Mouse (Mus musculus) spleen, postnatal 14 days (tissue): ENCODE data around the gene Gns.
A peak's percentile ranks its signal among the peaks of the same experiment; 100 is the strongest.

Source experiments
- DNase-seq, 2 experiments: peaks; one replicate each; pipeline ENCODE4 v3.0.0; 2021 to 2022; ENCODE audit warnings: low spot score in 2 of 2

Gene Gns

GRCm38 (mm10) chr10:121401005-121401404 lies 36.1 kb downstream of the Gns start:
- no peak for DNase-seq

DNA sequence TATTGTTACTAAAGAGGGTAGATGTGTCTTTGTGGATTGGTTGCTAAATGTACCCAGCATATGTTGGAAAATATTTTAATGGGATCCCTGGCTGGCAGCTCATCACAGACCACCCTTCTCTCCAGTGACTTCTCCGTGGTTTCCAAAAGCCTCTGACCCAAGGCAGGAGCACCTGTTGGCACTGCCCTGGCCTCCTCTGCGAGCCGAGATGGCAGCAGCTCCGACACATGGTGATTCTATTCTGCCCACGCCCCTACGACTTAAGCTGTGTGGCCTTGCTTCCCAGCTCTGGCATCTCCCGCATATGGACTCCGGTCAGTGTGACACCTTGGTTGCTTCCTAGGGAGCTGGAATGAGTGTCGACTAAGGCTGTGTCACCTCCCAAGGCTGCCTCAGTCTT lies 38.2 kb downstream of the Gns start:
- no peak for DNase-seq

GRCm38 (mm10) chr10:121403946-121404345 lies 39.1 kb downstream of the Gns start:
- no peak for DNase-seq

DNA sequence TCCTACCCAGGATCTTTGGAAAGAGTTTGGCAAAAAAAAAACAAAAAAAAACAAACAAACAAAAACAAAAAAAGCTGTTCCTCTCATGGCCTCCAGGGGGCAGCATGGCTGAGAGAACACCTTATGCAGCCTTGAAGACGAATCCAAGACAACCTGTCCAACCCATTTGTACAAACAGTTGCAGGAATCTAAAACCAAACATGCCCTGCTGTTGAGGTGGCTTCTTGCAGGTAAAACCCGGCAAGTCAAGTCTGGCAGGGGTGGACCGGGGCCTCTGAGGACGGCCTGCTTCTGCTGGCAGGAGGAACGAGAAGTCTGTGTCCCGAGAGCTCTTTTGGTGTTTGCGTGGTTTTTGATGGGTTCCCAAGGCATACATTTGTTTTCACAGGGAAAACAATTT lies 44.8 kb downstream of the Gns start:
- DNase-seq = no peak

DNA sequence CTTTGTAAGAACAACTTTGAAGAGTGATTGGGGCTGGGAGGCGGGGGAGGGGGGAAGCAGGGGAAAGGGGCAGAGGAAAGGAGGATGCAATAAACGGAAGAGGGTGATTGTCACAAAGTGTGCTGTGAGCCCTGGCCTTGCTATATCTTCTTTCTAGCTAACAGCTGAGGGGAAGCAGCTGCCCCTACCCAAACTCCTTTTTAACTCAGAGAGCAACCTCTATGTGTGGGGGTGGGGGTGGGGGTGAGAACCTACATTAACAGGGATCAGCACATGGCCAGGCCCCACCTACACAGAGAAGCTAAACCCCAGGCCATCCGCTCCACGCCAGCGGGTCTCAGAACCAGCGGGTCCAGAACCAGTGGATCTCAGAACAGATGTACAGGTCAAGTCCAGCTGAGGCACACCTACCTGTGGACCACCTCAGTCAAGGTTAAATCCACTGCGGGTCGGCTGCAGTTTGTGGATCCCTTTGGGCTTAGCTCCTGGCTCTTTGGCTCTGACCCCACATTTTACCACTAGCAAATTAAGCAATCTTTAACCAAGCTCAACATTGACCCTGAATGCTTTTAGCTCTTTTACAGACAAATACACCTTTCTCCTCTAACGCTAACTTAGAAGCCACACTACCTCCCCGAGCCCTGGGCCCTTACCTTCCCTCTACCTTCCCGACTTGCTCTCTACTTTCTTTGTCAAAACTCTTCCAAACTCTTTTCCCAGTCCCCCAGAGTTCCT lies 47.0 kb downstream of the Gns start:
- DNase-seq = no peak

DNA sequence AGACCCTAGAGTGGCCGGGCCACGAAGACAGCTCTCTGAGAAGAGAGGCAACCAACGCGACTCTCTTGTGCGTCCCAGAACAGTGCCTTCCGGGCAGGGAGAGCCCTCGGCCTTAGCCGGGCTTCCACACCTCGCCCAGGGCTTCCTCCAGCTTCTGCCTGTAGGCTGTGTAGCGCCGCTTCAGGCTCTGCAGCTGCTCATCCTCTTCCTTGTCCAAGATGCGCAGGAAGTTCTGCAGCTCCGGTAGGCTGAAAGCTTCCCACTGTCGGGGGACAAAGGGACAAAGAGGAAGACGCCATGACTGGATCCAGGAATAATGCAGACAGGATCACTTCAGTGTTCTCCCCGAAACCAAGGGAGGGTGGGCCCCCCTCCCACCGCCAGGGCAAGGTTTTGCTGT lies 47.9 kb downstream of the Gns start:
- DNase-seq = no peak

- DNase-seq = no peak
Observed at GRCm38 (mm10) chr10:121414127-121414526, 49.2 kb downstream of the Gns start.

- DNase-seq = no peak
Observed at GRCm38 (mm10) chr10:121418835-121419234, 53.9 kb downstream of the Gns start.

DNA sequence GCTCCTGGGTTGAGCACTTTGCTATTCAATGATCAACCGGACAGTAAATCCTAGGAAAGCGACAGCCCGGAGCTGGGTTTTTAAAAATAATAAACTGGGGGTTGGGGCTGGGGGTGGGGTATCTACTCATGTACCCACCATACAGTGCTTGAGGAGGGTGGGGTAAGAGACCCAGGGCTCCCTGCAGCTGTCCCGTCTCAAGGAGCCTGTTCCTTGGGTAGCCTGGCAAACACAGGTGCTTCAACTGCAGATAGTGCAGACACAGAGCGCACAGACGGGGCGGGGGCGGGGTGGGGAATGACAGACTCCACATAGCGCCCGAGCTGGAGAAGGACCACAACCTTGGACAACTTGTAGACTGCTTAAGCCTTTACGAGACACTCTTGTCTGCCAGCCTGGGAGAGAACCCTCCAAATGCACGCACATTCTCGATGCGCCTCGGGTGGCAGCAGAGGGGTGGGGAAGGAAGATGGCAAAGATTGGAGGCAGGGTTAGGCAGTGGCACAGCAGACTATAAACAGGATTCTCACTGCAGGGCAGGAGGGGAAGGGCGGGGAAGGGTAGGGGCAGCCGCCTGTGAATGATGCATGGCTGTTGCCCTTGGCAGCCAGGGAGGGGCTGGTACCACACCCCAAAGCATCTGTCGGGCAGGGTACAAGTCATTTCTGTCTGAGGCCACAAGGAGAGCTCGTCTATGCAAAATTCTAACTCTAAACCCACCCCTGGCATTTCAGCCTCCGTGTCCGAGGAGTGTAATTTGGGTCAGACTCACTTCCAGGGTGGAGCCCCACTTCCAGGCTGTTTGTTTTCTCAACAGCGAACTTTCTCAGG lies 55.0 kb downstream of the Gns start:
- DNase-seq = no peak

DNA sequence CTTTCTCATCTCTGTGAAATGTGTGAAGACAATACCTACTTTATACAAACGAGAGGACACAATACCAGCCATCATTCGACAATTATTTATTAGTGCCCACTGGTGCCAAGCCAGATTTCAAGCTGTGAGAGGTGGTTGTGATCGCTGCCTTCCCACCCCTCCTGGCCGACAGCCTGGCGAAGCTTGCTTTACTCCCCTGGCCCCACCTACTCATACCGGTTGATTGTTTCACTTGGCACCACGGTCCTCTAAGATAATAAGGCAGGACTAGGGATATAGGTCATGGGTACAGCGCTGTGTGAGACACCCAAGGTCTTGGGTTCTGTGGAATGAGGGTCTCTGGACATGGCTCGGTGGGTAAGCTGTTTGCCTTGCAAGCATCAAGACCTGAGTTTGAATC lies 56.1 kb downstream of the Gns start:
- no peak for DNase-seq

DNA sequence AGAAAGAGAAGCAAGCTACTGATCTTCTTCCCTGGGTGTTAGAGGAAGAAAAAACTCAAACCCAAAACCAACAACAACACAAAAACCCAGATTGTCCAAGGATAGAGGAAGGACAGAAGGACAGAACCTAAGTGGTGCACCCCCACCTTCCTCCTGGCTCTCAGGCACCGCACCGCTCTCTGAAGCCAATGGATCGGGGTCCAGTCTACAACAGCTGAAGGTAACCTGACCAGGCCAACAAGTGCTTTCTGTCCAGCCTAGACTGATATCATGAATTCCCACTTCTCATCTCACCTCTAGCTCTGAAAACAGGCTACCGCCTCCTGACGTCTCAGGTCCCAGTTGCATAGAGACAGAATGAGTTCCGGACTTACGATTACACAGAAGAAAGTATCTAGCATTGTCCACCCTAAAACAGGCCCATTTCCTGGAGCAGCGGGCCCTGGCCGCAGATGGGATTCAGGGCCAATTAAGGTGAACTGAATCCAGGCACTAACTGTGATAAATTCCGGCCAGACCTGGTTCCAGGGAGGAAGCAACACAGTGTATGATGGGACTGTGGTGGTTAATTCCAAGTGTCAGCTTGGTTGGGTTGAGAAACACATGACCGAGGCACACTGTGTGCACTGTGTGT lies 56.9 kb downstream of the Gns start:
- DNase-seq = no peak

- no peak for DNase-seq
Observed at GRCm38 (mm10) chr10:121422294-121422693, 57.4 kb downstream of the Gns start.

- no peak for DNase-seq
Observed at GRCm38 (mm10) chr10:121423541-121424349, 58.9 kb downstream of the Gns start.

GRCm38 (mm10) chr10:121424455-121424854 lies 59.6 kb downstream of the Gns start:
- no peak for DNase-seq

GRCm38 (mm10) chr10:121425079-121425478 lies 60.2 kb downstream of the Gns start:
- DNase-seq = no peak

GRCm38 (mm10) chr10:121425506-121426025 lies 60.7 kb downstream of the Gns start:
- no peak for DNase-seq

GRCm38 (mm10) chr10:121426458-121427070 lies 61.7 kb downstream of the Gns start:
- no peak for DNase-seq

GRCm38 (mm10) chr10:121427136-121427535 lies 62.2 kb downstream of the Gns start:
- peak in 1 of 2 experiments; percentile 57 for DNase-seq

DNA sequence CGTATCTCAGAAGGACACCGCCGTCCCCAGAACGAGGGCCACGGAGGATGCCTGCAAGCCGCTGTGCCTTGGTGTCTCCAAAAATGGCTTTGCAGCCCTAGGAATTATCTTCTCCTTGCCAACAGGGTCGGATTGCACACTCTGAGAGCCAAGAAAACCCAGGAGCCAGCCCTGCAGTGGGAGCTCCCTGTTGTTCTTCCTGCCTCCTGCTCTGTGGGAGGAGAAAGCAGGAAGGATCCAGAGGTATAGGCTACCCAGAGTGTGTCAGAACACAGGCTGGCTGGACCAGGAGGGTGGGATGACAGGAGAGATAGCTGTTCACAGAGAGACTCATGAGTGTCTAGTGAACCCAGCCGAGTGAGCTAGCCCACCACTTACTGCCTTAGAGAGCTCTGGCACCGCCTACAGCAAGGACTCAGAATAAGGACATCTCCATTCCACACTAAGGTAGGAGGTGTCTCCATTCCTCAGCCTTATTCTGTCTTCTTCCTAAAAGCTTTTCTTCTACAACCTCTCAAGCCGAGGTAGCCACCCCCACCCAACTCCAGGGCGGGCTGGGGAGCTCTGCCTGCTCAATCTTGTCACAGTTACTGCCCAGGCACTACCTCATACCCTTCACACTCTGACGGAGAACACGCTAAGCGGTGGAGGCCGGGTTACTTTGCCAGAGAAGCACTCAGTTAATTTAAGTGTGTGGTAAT lies 63.3 kb downstream of the Gns start:
- no peak for DNase-seq

GRCm38 (mm10) chr10:121429089-121429488 lies 64.2 kb downstream of the Gns start:
- DNase-seq = no peak

DNA sequence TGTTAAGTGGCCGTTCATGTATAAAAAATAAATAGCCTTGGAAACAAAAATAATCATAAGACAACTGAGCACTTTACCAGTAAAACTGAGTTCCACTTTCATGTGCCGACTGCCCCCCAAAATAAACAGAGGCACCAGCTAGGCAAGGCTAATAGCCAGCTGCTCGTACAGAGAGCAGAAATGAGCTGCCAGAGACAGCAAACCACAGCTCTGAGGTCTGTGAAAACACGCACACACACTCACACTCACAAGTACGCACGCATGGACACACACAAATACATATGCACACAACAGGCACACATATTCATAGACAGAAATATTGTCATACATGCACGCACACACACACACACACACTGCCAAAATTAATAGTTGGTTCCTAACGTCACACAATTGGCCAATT lies 64.7 kb downstream of the Gns start:
- DNase-seq = no peak
